Mouse (Mus musculus): ENCODE measurements around the gene Gm20388. TPM values are rescaled to one million over a fixed set of nuclear protein-coding genes. Genes with fewer than 3 reads are reported as not detected.

Gene Gm20388
- polyA plus RNA-seq, 1 experiment from 2014 or later, result 5.3 TPM

GRCm38 (mm10) chr8:122022705-122023104, 2112.1 kb downstream of the Gm20388 start:
- Histone ChIP-seq H3K9me3 (ENCODE audit: control insufficient read depth, low read length) (no peaks in the 10 kb centered on the region), H3K4me2 (no peak overlapping the region), H3K36me3 (ENCODE audit: control insufficient read depth, insufficient read depth, low read length) (peaks cover 25% of the 10 kb centered on the region), H3K27ac (ENCODE audit: low read depth, low read length) (no peak overlapping the region), H3K27me3 (replicated peaks; ENCODE audit: control insufficient read depth, insufficient read depth, low read length) (no peaks in the 10 kb centered on the region), H3K4me3 (ENCODE audit: low read depth, low read length) (no peak overlapping the region), H3K9ac (ENCODE audit: low read depth, low read length) (no peak overlapping the region), H3K4me1 (replicated peaks; ENCODE audit: control insufficient read depth, insufficient read depth, low read length) (no peaks in the 10 kb centered on the region)
- ATAC-seq (replicated peaks; ENCODE audit: low FRiP score) (no peak), DNase-seq (ENCODE audit: low spot score) (no peak)
- 82% methylated on average over 4 of the region's 4 CpGs for WGBS

- Histone ChIP-seq H3K4me1 (replicated peaks; ENCODE audit: control insufficient read depth, insufficient read depth, low read length) (no peaks in the 10 kb centered on the region), H3K4me3 (ENCODE audit: low read depth, low read length) (no peak overlapping the region), H3K9me3 (ENCODE audit: control insufficient read depth, low read length) (no peaks in the 10 kb centered on the region), H3K4me2 (no peak overlapping the region), H3K36me3 (ENCODE audit: control insufficient read depth, insufficient read depth, low read length) (peaks cover 23% of the 10 kb centered on the region), H3K9ac (ENCODE audit: low read depth, low read length) (no peak overlapping the region), H3K27me3 (replicated peaks; ENCODE audit: control insufficient read depth, insufficient read depth, low read length) (no peaks in the 10 kb centered on the region), H3K27ac (ENCODE audit: low read depth, low read length) (no peak overlapping the region)
- DNase-seq (ENCODE audit: low spot score) (no peak), ATAC-seq (replicated peaks; ENCODE audit: low FRiP score) (no peak)
- 93% methylated on average over 9 of the region's 9 CpGs for WGBS
These were observed 2114.9 kb downstream of the Gm20388 start for GRCm38 (mm10) chr8:122025546-122025945.

- H3K27me3 ChIP-seq (replicated peaks; ENCODE audit: control insufficient read depth, insufficient read depth, low read length), result no peaks in the 10 kb centered on the region
- WGBS, result 74% methylated on average over 4 of the region's 4 CpGs
- 0 out of 2 replicates have a peak, but pooled peaks cover 2% of the 10 kb centered on the region for H3K4me1 ChIP-seq (replicated peaks; ENCODE audit: control insufficient read depth, insufficient read depth, low read length)
- no peaks in the 10 kb centered on the region for H3K9me3 ChIP-seq (ENCODE audit: control insufficient read depth, low read length)
- ATAC-seq (replicated peaks; ENCODE audit: low FRiP score), result no peak
- no peak for DNase-seq (ENCODE audit: low spot score)
- H3K9ac ChIP-seq (ENCODE audit: low read depth, low read length), result no peak overlapping the region
- H3K36me3 ChIP-seq (ENCODE audit: control insufficient read depth, insufficient read depth, low read length), result peaks cover 19% of the 10 kb centered on the region
- no peak overlapping the region for H3K4me2 ChIP-seq
- H3K4me3 ChIP-seq (ENCODE audit: low read depth, low read length), result no peak overlapping the region
- H3K27ac ChIP-seq (ENCODE audit: low read depth, low read length), result no peak overlapping the region
These were observed 2117.5 kb downstream of the Gm20388 start for GRCm38 (mm10) chr8:122028116-122028515.

GRCm38 (mm10) chr8:122030965-122031364, 2120.3 kb downstream of the Gm20388 start:
- H3K27me3 ChIP-seq (replicated peaks; ENCODE audit: control insufficient read depth, insufficient read depth, low read length), result no peaks in the 10 kb centered on the region
- no peaks in the 10 kb centered on the region for H3K9me3 ChIP-seq (ENCODE audit: control insufficient read depth, low read length)
- H3K36me3 ChIP-seq (ENCODE audit: control insufficient read depth, insufficient read depth, low read length), result peaks cover 7% of the 10 kb centered on the region
- no peak for ATAC-seq (replicated peaks; ENCODE audit: low FRiP score)
- H3K4me3 ChIP-seq (ENCODE audit: low read depth, low read length), result no peak overlapping the region
- no peak overlapping the region for H3K9ac ChIP-seq (ENCODE audit: low read depth, low read length)
- no peak overlapping the region for H3K27ac ChIP-seq (ENCODE audit: low read depth, low read length)
- H3K4me2 ChIP-seq, result no peak overlapping the region
- DNase-seq (ENCODE audit: low spot score), result no peak
- H3K4me1 ChIP-seq (replicated peaks; ENCODE audit: control insufficient read depth, insufficient read depth, low read length), result 0 out of 2 replicates have a peak, but pooled peaks cover 2% of the 10 kb centered on the region
- 51% methylated on average over 7 of the region's 7 CpGs for WGBS

GRCm38 (mm10) chr8:122032741-122033140, 2122.1 kb downstream of the Gm20388 start:
- Histone ChIP-seq H3K4me2 (no peak overlapping the region), H3K27me3 (replicated peaks; ENCODE audit: control insufficient read depth, insufficient read depth, low read length) (no peaks in the 10 kb centered on the region), H3K4me1 (replicated peaks; ENCODE audit: control insufficient read depth, insufficient read depth, low read length) (0 out of 2 replicates have a peak, but pooled peaks cover 4% of the 10 kb centered on the region), H3K36me3 (ENCODE audit: control insufficient read depth, insufficient read depth, low read length) (no peaks in the 10 kb centered on the region), H3K9me3 (ENCODE audit: control insufficient read depth, low read length) (no peaks in the 10 kb centered on the region), H3K27ac (ENCODE audit: low read depth, low read length) (no peak overlapping the region), H3K4me3 (ENCODE audit: low read depth, low read length) (no peak overlapping the region), H3K9ac (ENCODE audit: low read depth, low read length) (no peak overlapping the region)
- ATAC-seq (replicated peaks; ENCODE audit: low FRiP score) (no peak), DNase-seq (ENCODE audit: low spot score) (no peak)
- WGBS, result 39% methylated on average over 9 of the region's 9 CpGs

- Histone ChIP-seq H3K4me2 (no peak overlapping the region), H3K27ac (ENCODE audit: low read depth, low read length) (no peak overlapping the region), H3K4me3 (ENCODE audit: low read depth, low read length) (no peak overlapping the region), H3K4me1 (replicated peaks; ENCODE audit: control insufficient read depth, insufficient read depth, low read length) (0 out of 2 replicates have a peak, but pooled peaks cover 4% of the 10 kb centered on the region), H3K27me3 (replicated peaks; ENCODE audit: control insufficient read depth, insufficient read depth, low read length) (no peaks in the 10 kb centered on the region), H3K9me3 (ENCODE audit: control insufficient read depth, low read length) (no peaks in the 10 kb centered on the region), H3K36me3 (ENCODE audit: control insufficient read depth, insufficient read depth, low read length) (no peaks in the 10 kb centered on the region), H3K9ac (ENCODE audit: low read depth, low read length) (no peak overlapping the region)
- DNase-seq (ENCODE audit: low spot score) (no peak), ATAC-seq (replicated peaks; ENCODE audit: low FRiP score) (no peak)
- 69% methylated on average over 7 of the region's 7 CpGs for WGBS
These were observed 2124.9 kb downstream of the Gm20388 start for GRCm38 (mm10) chr8:122035543-122035942.

GRCm38 (mm10) chr8:122036325-122036724, 2125.7 kb downstream of the Gm20388 start:
- Histone ChIP-seq H3K9ac (ENCODE audit: low read depth, low read length) (no peak overlapping the region), H3K4me1 (replicated peaks; ENCODE audit: control insufficient read depth, insufficient read depth, low read length) (0 out of 2 replicates have a peak, but pooled peaks cover 4% of the 10 kb centered on the region), H3K4me3 (ENCODE audit: low read depth, low read length) (no peak overlapping the region), H3K27ac (ENCODE audit: low read depth, low read length) (no peak overlapping the region), H3K27me3 (replicated peaks; ENCODE audit: control insufficient read depth, insufficient read depth, low read length) (no peaks in the 10 kb centered on the region), H3K9me3 (ENCODE audit: control insufficient read depth, low read length) (no peaks in the 10 kb centered on the region), H3K36me3 (ENCODE audit: control insufficient read depth, insufficient read depth, low read length) (no peaks in the 10 kb centered on the region), H3K4me2 (no peak overlapping the region)
- WGBS, result 75% methylated on average over 6 of the region's 6 CpGs
- no peak for ATAC-seq (replicated peaks; ENCODE audit: low FRiP score)
- no peak for DNase-seq (ENCODE audit: low spot score)

GRCm38 (mm10) chr8:122037279-122037678, 2126.6 kb downstream of the Gm20388 start:
- Histone ChIP-seq H3K36me3 (ENCODE audit: control insufficient read depth, insufficient read depth, low read length) (no peaks in the 10 kb centered on the region), H3K9me3 (ENCODE audit: control insufficient read depth, low read length) (no peaks in the 10 kb centered on the region), H3K4me1 (replicated peaks; ENCODE audit: control insufficient read depth, insufficient read depth, low read length) (peaks cover 2% of the 10 kb centered on the region; the same call in 1 of the 2 replicates), H3K4me2 (no peak overlapping the region), H3K27ac (ENCODE audit: low read depth, low read length) (no peak overlapping the region), H3K27me3 (replicated peaks; ENCODE audit: control insufficient read depth, insufficient read depth, low read length) (0 out of 2 replicates have a peak, but pooled peaks cover 2% of the 10 kb centered on the region), H3K4me3 (ENCODE audit: low read depth, low read length) (no peak overlapping the region), H3K9ac (ENCODE audit: low read depth, low read length) (no peak overlapping the region)
- DNase-seq (ENCODE audit: low spot score), result no peak
- WGBS, result 71% methylated on average over 7 of the region's 7 CpGs
- no peak for ATAC-seq (replicated peaks; ENCODE audit: low FRiP score)

GRCm38 (mm10) chr8:122038076-122038475, 2127.4 kb downstream of the Gm20388 start:
- H3K4me2 ChIP-seq, result no peak overlapping the region
- no peak overlapping the region for H3K27ac ChIP-seq (ENCODE audit: low read depth, low read length)
- DNase-seq (ENCODE audit: low spot score) (no peak), ATAC-seq (replicated peaks; ENCODE audit: low FRiP score) (no peak)
- H3K36me3 ChIP-seq (ENCODE audit: control insufficient read depth, insufficient read depth, low read length), result no peaks in the 10 kb centered on the region
- H3K9ac ChIP-seq (ENCODE audit: low read depth, low read length), result no peak overlapping the region
- H3K4me1 ChIP-seq (replicated peaks; ENCODE audit: control insufficient read depth, insufficient read depth, low read length), result peaks cover 8% of the 10 kb centered on the region; the same call in 1 of the 2 replicates
- H3K4me3 ChIP-seq (ENCODE audit: low read depth, low read length), result no peak overlapping the region
- no peaks in the 10 kb centered on the region for H3K9me3 ChIP-seq (ENCODE audit: control insufficient read depth, low read length)
- WGBS, result 89% methylated on average over 6 of the region's 6 CpGs
- 0 out of 2 replicates have a peak, but pooled peaks cover 2% of the 10 kb centered on the region for H3K27me3 ChIP-seq (replicated peaks; ENCODE audit: control insufficient read depth, insufficient read depth, low read length)
